Comparison of ENCODE assay signal across 20 mouse cellular contexts in genomic region chr8:77046731-77047130, GRCm38 (mm10).
A peak's percentile ranks its signal among the peaks of the same experiment; 100 is the strongest.
DNase-seq lines count a peak whose midpoint lies in the region; ATAC-seq and TF ChIP-seq lines count a peak whose summit lies in the region.
"Had no signal": no experiment of that assay in that cellular context is flagged by ENCODE, and none has a peak within 500 bp of the region (broad histone marks: within the 10 kb centered on the region; RNA-seq: fewer than 3 reads in every experiment).

No protein-coding gene starts in this region.

- H3K9me3 ChIP-seq in liver, embryonic 11.5 days (ENCODE audit: control insufficient read depth, low read length), result no peaks in the 10 kb centered on the region
- no peaks in the 10 kb centered on the region for H3K9me3 ChIP-seq in MEL (replicated peaks; ENCODE audit: insufficient read depth, low read length)
- H3K9me3 ChIP-seq in intestine, embryonic 15.5 days, result no peaks in the 10 kb centered on the region
- H3K9me3 ChIP-seq: forebrain, embryonic 10.5 days; hindbrain, embryonic 12.5 days; hindbrain, embryonic 15.5 days had no signal

- DNase-seq in liver, adult 2 months (ENCODE audit: extremely low read depth, low read depth, low spot score), result peak; percentile 94
- no peak for DNase-seq in liver, embryonic 11.5 days (ENCODE audit: low spot score)
- DNase-seq in MEL (ENCODE audit: low read depth, low spot score), result no peak
- DNase-seq in left cerebral cortex, postnatal 36 days (ENCODE audit: low spot score in 2 of 2), result no peak
- DNase-seq: adrenal gland, adult 8-10 months; adrenal gland, postnatal 36 days; cerebellum, adult 11 months; forebrain, postnatal 0 days; gastrocnemius, adult 2 months; gastrocnemius, postnatal 14 days; heart, adult 11 months had no signal

- 6% methylated on average over 3 of the region's 3 CpGs for WGBS in liver, adult 2 months
- 69% methylated on average over 3 of the region's 3 CpGs for WGBS in liver, embryonic 11.5 days
- 39% methylated on average over 3 of the region's 3 CpGs for WGBS in intestine, embryonic 15.5 days
- WGBS in small intestine, adult 2 months, result 18% methylated on average over 3 of the region's 3 CpGs

- intact Hi-C loops in left cerebral cortex, postnatal 36 days (cut with DNase I), result no loop called here

- peak overlapping the region; percentile 12; the same call in 1 of the 2 replicates for H3K9ac ChIP-seq in liver, adult 2 months (ENCODE audit: low read depth, low read length)
- H3K9ac ChIP-seq in liver, embryonic 11.5 days (ENCODE audit: low read depth, low read length), result no peak overlapping the region
- no peak overlapping the region for H3K9ac ChIP-seq in MEL (ENCODE audit: control insufficient read depth, low read depth, low read length, poor library complexity, severe bottlenecking)
- no peak overlapping the region for H3K9ac ChIP-seq in intestine, embryonic 15.5 days
- H3K9ac ChIP-seq: forebrain, postnatal 0 days; hindbrain, embryonic 12.5 days; hindbrain, embryonic 15.5 days had no signal

- H3K79me2 ChIP-seq in liver, adult 2 months (ENCODE audit: control insufficient read depth, insufficient read depth, low read length), result peaks cover 6% of the 10 kb centered on the region; the same call in 1 of the 2 replicates
- H3K79me2 ChIP-seq in MEL (ENCODE audit: control insufficient read depth, insufficient read depth, low read length, poor library complexity), result no peaks in the 10 kb centered on the region

- no peak for TF ChIP-seq CTCF in liver, adult 2 months (IDR thresholded peaks at IDR 0.05; ENCODE audit: low read depth, low read length)
- TF ChIP-seq CTCF in MEL (IDR thresholded peaks at IDR 0.05 in 2 of 3, conservative IDR thresholded peaks at IDR 0.05 in 1 of 3; ENCODE audit: control insufficient read depth in 1 of 3, insufficient read depth in 1 of 3, low read depth in 2 of 3, low read length in 3 of 3, poor library complexity in 1 of 3, severe bottlenecking in 1 of 3), result no peak
- TF ChIP-seq CTCF in small intestine, adult 2 months (IDR thresholded peaks at IDR 0.05; ENCODE audit: extremely low read depth, insufficient read length, insufficient replicate concordance, low read depth, low read length), result no peak

- no peaks in the 10 kb centered on the region for H3K27me3 ChIP-seq in liver, adult 2 months (ENCODE audit: control insufficient read depth, insufficient read depth, low read length)
- H3K27me3 ChIP-seq in liver, embryonic 11.5 days (replicated peaks; ENCODE audit: control insufficient read depth, insufficient read depth, low read length), result no peaks in the 10 kb centered on the region
- no peaks in the 10 kb centered on the region for H3K27me3 ChIP-seq in MEL (ENCODE audit: control insufficient read depth in 1 of 2, insufficient read depth in 2 of 2, low read length in 2 of 2)
- H3K27me3 ChIP-seq in intestine, embryonic 15.5 days (replicated peaks), result no peaks in the 10 kb centered on the region
- no peaks in the 10 kb centered on the region for H3K27me3 ChIP-seq in small intestine, adult 2 months (ENCODE audit: control insufficient read depth, insufficient read depth, low read length)
- H3K27me3 ChIP-seq: hindbrain, embryonic 12.5 days; hindbrain, embryonic 15.5 days had no signal

- no peak overlapping the region for H3K4me2 ChIP-seq in liver, embryonic 11.5 days
- no peak overlapping the region for H3K4me2 ChIP-seq in intestine, embryonic 15.5 days (replicated peaks)
- H3K4me2 ChIP-seq: heart, embryonic 11.5 days; hindbrain, embryonic 12.5 days; hindbrain, embryonic 15.5 days had no signal

- H3K36me3 ChIP-seq in liver, adult 2 months (ENCODE audit: control insufficient read depth, insufficient read depth, low read length), result no peaks in the 10 kb centered on the region
- H3K36me3 ChIP-seq in liver, embryonic 11.5 days (ENCODE audit: control insufficient read depth, insufficient read depth, low read length), result no peaks in the 10 kb centered on the region
- H3K36me3 ChIP-seq in MEL (ENCODE audit: control insufficient read depth in 1 of 2, insufficient read depth in 2 of 2, low read length in 2 of 2), result peaks cover 0 to 11% of the 10 kb centered on the region in 2 experiments; a peak in 2 of 4 replicates
- no peaks in the 10 kb centered on the region for H3K36me3 ChIP-seq in intestine, embryonic 15.5 days
- no peaks in the 10 kb centered on the region for H3K36me3 ChIP-seq in small intestine, adult 2 months (ENCODE audit: control insufficient read depth, insufficient read depth, low read length)
- H3K36me3 ChIP-seq: forebrain, embryonic 10.5 days; hindbrain, embryonic 12.5 days; hindbrain, embryonic 15.5 days had no signal

- no peak for ATAC-seq in liver, embryonic 11.5 days (replicated peaks; ENCODE audit: low FRiP score)
- ATAC-seq in intestine, embryonic 15.5 days, result peak; percentile 62
- ATAC-seq: activated CD4-positive, CD25-positive, alpha-beta regulatory T cell, adult 4 months; CD4-positive, CD25-positive, alpha-beta regulatory T cell, adult 4 months; forebrain, embryonic 14.5 days; forebrain, postnatal 0 days had no signal

- H3K27ac ChIP-seq in liver, adult 2 months (replicated peaks; ENCODE audit: insufficient read depth, low read depth, low read length), result peak overlapping the region; percentile 90
- H3K27ac ChIP-seq in liver, embryonic 11.5 days (ENCODE audit: low read depth, low read length), result no peak overlapping the region
- H3K27ac ChIP-seq in MEL (ENCODE audit: control insufficient read depth, low read depth, low read length), result no peak overlapping the region
- no peak overlapping the region for H3K27ac ChIP-seq in intestine, embryonic 15.5 days
- peak overlapping the region; percentile 96 for H3K27ac ChIP-seq in small intestine, adult 2 months (ENCODE audit: insufficient read depth, low read depth, low read length)
- H3K27ac ChIP-seq: forebrain, embryonic 10.5 days; gastrocnemius, adult 2 months; hindbrain, embryonic 12.5 days; hindbrain, embryonic 15.5 days had no signal

- 0 out of 4 replicates have a peak, but pooled peaks of 1 of the 2 experiments have one; percentile 8 for TF ChIP-seq EP300 in MEL (IDR thresholded peaks at IDR 0.05; ENCODE audit: low read depth in 1 of 2, low read length in 2 of 2)

- peaks cover 21% of the 10 kb centered on the region for H3K4me1 ChIP-seq in liver, adult 2 months (ENCODE audit: control insufficient read depth, insufficient read depth, low read length)
- 0 out of 2 replicates have a peak, but pooled peaks cover 2% of the 10 kb centered on the region for H3K4me1 ChIP-seq in liver, embryonic 11.5 days (replicated peaks; ENCODE audit: control insufficient read depth, insufficient read depth, low read length)
- H3K4me1 ChIP-seq in MEL (ENCODE audit: control insufficient read depth in 1 of 2, insufficient read depth in 2 of 2, low read length in 2 of 2), result peaks cover 11 to 13% of the 10 kb centered on the region in 2 experiments
- H3K4me1 ChIP-seq in intestine, embryonic 15.5 days (replicated peaks), result no peaks in the 10 kb centered on the region
- H3K4me1 ChIP-seq in small intestine, adult 2 months (ENCODE audit: control insufficient read depth, insufficient read depth, insufficient read length, low read length), result peaks cover 16% of the 10 kb centered on the region
- H3K4me1 ChIP-seq: forebrain, embryonic 10.5 days; hindbrain, embryonic 12.5 days; hindbrain, embryonic 15.5 days had no signal

- TF ChIP-seq RAD21 in MEL (IDR thresholded peaks at IDR 0.05; ENCODE audit: low read depth, low read length), result no peak

- no peak overlapping the region for H3K4me3 ChIP-seq in liver, adult 2 months (ENCODE audit: insufficient read depth, low read depth, low read length)
- no peak overlapping the region for H3K4me3 ChIP-seq in liver, embryonic 11.5 days (ENCODE audit: low read depth, low read length)
- no peak overlapping the region for H3K4me3 ChIP-seq in MEL (ENCODE audit: control insufficient read depth in 1 of 2, insufficient read depth in 1 of 2, low read depth in 2 of 2, low read length in 2 of 2)
- no peak overlapping the region for H3K4me3 ChIP-seq in intestine, embryonic 15.5 days (replicated peaks)
- H3K4me3 ChIP-seq in small intestine, adult 2 months (ENCODE audit: low read depth, low read length), result no peak overlapping the region
- H3K4me3 ChIP-seq: forebrain, embryonic 10.5 days; gastrocnemius, adult 2 months; hindbrain, embryonic 12.5 days; hindbrain, embryonic 15.5 days had no signal

- no peak for TF ChIP-seq POLR2A in liver, adult 2 months (IDR thresholded peaks at IDR 0.05; ENCODE audit: extremely low read depth, insufficient read depth, low read length)
- no peak for TF ChIP-seq POLR2A in MEL (IDR thresholded peaks at IDR 0.05; ENCODE audit: control insufficient read depth in 1 of 2, insufficient read depth in 1 of 2, low read depth in 1 of 2, low read length in 2 of 2, poor library complexity in 1 of 2)
- TF ChIP-seq POLR2A in small intestine, adult 2 months (IDR thresholded peaks at IDR 0.05; ENCODE audit: low read depth, low read length), result no peak

TF ChIP-seq in MEL, 35 proteins besides CTCF, POLR2A, EP300 and RAD21:
- TF ChIP-seq NELFE (IDR thresholded peaks at IDR 0.05; ENCODE audit: low read depth, low read length) (no peak), ETS1 (IDR thresholded peaks at IDR 0.05; ENCODE audit: low read depth, low read length) (peak; percentile 71)
TF ChIP-seq in MEL: peak in this region for 1.

Comparison
In these comparisons a context has a peak if more than half of its experiments do, and no peak if none do; other contexts are left out.
1. H3K27ac ChIP-seq: peak in liver, adult 2 months (single experiment) and small intestine, adult 2 months (single experiment); none in liver, embryonic 11.5 days (single experiment), MEL (single experiment) and intestine, embryonic 15.5 days (single experiment).